Mouse (Mus musculus) embryonic facial prominence, embryonic 10.5 days (tissue): Measurements from ENCODE around the gene Tpcn2. TPM values are rescaled to one million over a fixed set of nuclear protein-coding genes. Genes with fewer than 3 reads are reported as not detected.

Source experiments
- DNase-seq: peaks from one replicate; pipeline ENCODE4 v3.0.0-alpha.2; 2017; ENCODE audit warnings: low spot score
- H3K27ac ChIP-seq: fragments of 300-500 bp; sonication (generic); replicated peaks from 2 replicates; pipeline ENCODE4 v1.5.1; 2016; ENCODE audit warnings: mild to moderate bottlenecking
- H3K27me3 ChIP-seq: fragments of 300-500 bp; sonication (generic); replicated peaks from 2 replicates; pipeline ENCODE4 v1.6.1; 2016; ENCODE audit warnings: low read depth, mild to moderate bottlenecking; ENCODE audit not compliant: poor library complexity, severe bottlenecking
- H3K36me3 ChIP-seq: fragments of 300-500 bp; sonication (generic); replicated peaks from 2 replicates; pipeline ENCODE4 v1.6.1; 2016; ENCODE audit warnings: mild to moderate bottlenecking, moderate library complexity
- H3K4me1 ChIP-seq: fragments of 300-500 bp; sonication (generic); 2 replicates; pipeline ENCODE4 v1.6.1; 2016
- H3K4me3 ChIP-seq: fragments of 300-500 bp; sonication (generic); 2 replicates; pipeline ENCODE4 v1.5.1; 2016; ENCODE audit warnings: mild to moderate bottlenecking, moderate library complexity
- H3K9me3 ChIP-seq: fragments of 300-500 bp; sonication (generic); 2 replicates; pipeline ENCODE4 v1.6.1; 2016; ENCODE audit warnings: mild to moderate bottlenecking
- WGBS: fragments of 180-500 bp; shearing (Covaris S2); methylation state at CpG from one replicate; pipeline ENCODE4 v1.1.7; 2016; 5-methylcytosine and 5-hydroxymethylcytosine counted together
- polyA plus RNA-seq: library from polyadenylated mRNA; unstranded; fragments of >200 nt; fragmentation: Nextera tagmentation; extraction: Ambion mirVana; gene quantifications from 2 replicates; pipeline ENCODE4 v1.2.1, GENCODE M21; 2016

The Tpcn2 gene
- polyA plus RNA-seq, 1 experiment from 2014 or later = 6.5 TPM

GRCm38 (mm10) chr7:145206056-145206610 is 77.7 kb downstream of the Tpcn2 start:
- peak; percentile 91 for DNase-seq
- no peaks in the 10 kb centered on the region for H3K36me3 ChIP-seq
- H3K27me3 ChIP-seq = no peaks in the 10 kb centered on the region
- H3K4me1 ChIP-seq = peaks cover 41% of the 10 kb centered on the region
- H3K9me3 ChIP-seq = peaks cover 7% of the 10 kb centered on the region; the same call in 1 of the 2 replicates
- under 1% methylated on average over 34 of the region's 34 CpGs for WGBS
- H3K4me3 ChIP-seq = peak overlapping the region; percentile 46
- peak overlapping the region; percentile 97 for H3K27ac ChIP-seq

DNA sequence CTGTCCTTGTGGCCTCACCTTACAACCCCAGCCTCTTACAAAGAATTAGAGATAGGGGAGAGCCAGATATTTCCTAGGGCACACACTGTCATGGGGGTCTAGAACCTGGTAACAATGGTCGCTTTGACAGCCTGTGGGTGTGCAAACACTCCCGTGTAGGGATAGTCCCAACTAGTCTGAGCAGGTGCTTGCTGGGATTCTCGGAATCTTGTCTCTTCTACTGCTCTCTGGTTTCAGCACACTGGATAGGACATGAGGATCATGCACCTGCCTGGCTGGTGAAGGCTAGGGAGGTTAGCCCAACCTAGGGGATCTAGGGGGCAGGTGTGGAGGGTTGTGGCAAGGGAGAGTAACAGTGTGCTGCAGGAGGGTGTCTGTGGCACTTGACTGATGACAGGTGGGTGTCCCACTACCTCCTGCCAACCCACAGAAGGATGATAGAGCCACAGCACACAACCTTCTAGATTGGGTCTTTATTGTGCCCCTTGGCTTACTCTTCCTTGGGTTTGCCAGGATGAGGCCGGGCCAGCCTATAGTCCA is 78.4 kb downstream of the Tpcn2 start:
- Histone ChIP-seq H3K9me3 (peaks cover 8% of the 10 kb centered on the region; the same call in 1 of the 2 replicates), H3K4me3 (peak overlapping the region; percentile 46; the same call in 1 of the 2 replicates), H3K27ac (peak overlapping the region; percentile 97), H3K4me1 (peaks cover 34% of the 10 kb centered on the region), H3K36me3 (no peaks in the 10 kb centered on the region), H3K27me3 (no peaks in the 10 kb centered on the region)
- no peak for DNase-seq
- WGBS = 75% methylated on average over 4 of the region's 4 CpGs

- no peak overlapping the region; the same call in 1 of the 2 replicates for H3K27ac ChIP-seq
- H3K36me3 ChIP-seq = no peaks in the 10 kb centered on the region
- peaks cover 8% of the 10 kb centered on the region; the same call in 1 of the 2 replicates for H3K9me3 ChIP-seq
- DNase-seq = no peak
- peaks cover 14% of the 10 kb centered on the region; the same call in 1 of the 2 replicates for H3K27me3 ChIP-seq
- no peak overlapping the region for H3K4me3 ChIP-seq
- H3K4me1 ChIP-seq = peaks cover 26% of the 10 kb centered on the region
- 56% methylated on average over 2 of the region's 2 CpGs for WGBS
Observed at GRCm38 (mm10) chr7:145199711-145200110, 84.1 kb downstream of the Tpcn2 start.

DNA sequence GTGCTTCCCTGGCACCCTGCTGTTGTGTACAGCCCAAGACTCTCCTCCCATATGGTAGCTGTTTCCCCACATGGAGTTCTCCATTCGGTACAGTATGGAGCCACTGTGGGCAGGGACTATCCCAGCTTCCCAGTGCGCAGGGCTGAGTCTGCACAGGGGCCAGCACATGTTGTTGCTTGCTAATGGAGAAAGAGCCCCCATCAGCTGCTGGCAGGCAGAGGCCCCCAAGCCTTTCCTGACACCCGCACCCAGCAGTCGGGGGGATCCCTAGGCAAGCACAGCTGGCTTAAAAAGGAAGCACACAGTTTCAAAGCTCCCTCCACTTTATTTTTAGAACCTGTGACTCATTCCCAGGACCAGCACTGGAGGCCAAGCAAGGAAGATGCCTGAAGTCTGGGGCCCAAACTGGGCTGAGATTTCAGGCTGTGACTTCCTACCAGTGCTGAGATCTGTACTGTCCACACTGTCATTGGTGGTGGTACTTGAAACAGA is 85.5 kb downstream of the Tpcn2 start:
- Histone ChIP-seq H3K4me1 (peaks cover 31% of the 10 kb centered on the region), H3K36me3 (no peaks in the 10 kb centered on the region), H3K27me3 (peaks cover 14% of the 10 kb centered on the region; the same call in 1 of the 2 replicates), H3K9me3 (peaks cover 8% of the 10 kb centered on the region; the same call in 1 of the 2 replicates), H3K4me3 (no peak overlapping the region), H3K27ac (peak overlapping the region; percentile 66)
- DNase-seq = no peak
- 63% methylated on average over 4 of the region's 4 CpGs for WGBS

- WGBS = 57% methylated on average over 3 of the region's 3 CpGs
- H3K9me3 ChIP-seq = peaks cover 8% of the 10 kb centered on the region; the same call in 1 of the 2 replicates
- H3K27ac ChIP-seq = peak overlapping the region; percentile 66
- DNase-seq = no peak
- peaks cover 16% of the 10 kb centered on the region for H3K27me3 ChIP-seq
- no peaks in the 10 kb centered on the region for H3K36me3 ChIP-seq
- no peak overlapping the region for H3K4me3 ChIP-seq
- peaks cover 31% of the 10 kb centered on the region for H3K4me1 ChIP-seq
Observed at GRCm38 (mm10) chr7:145197711-145198110, 86.1 kb downstream of the Tpcn2 start.

- Histone ChIP-seq H3K4me3 (no peak overlapping the region), H3K9me3 (peaks cover 8% of the 10 kb centered on the region; the same call in 1 of the 2 replicates), H3K27ac (peak overlapping the region; percentile 40; the same call in 1 of the 2 replicates), H3K36me3 (no peaks in the 10 kb centered on the region), H3K27me3 (peaks cover 19% of the 10 kb centered on the region), H3K4me1 (peaks cover 31% of the 10 kb centered on the region)
- 91% methylated on average over 3 of the region's 3 CpGs for WGBS
- DNase-seq = no peak
Observed at GRCm38 (mm10) chr7:145197042-145197441, 86.8 kb downstream of the Tpcn2 start.

- no peak overlapping the region for H3K4me3 ChIP-seq
- peaks cover 23% of the 10 kb centered on the region for H3K27me3 ChIP-seq
- H3K9me3 ChIP-seq = peaks cover 3% of the 10 kb centered on the region; the same call in 1 of the 2 replicates
- no peak for DNase-seq
- no peaks in the 10 kb centered on the region for H3K36me3 ChIP-seq
- 78% methylated on average over 6 of the region's 6 CpGs for WGBS
- H3K4me1 ChIP-seq = peaks cover 31% of the 10 kb centered on the region
- no peak overlapping the region for H3K27ac ChIP-seq
Observed at GRCm38 (mm10) chr7:145196340-145196739, 87.5 kb downstream of the Tpcn2 start.

- H3K9me3 ChIP-seq = no peaks in the 10 kb centered on the region
- no peaks in the 10 kb centered on the region for H3K36me3 ChIP-seq
- 66% methylated on average over 5 of the region's 5 CpGs for WGBS
- H3K27ac ChIP-seq = 0 out of 2 replicates have a peak overlapping the region, but pooled peaks have one; percentile 27
- no peak for DNase-seq
- peaks cover 23% of the 10 kb centered on the region for H3K27me3 ChIP-seq
- H3K4me3 ChIP-seq = no peak overlapping the region
- H3K4me1 ChIP-seq = peaks cover 31% of the 10 kb centered on the region
Observed at GRCm38 (mm10) chr7:145195186-145195927, 88.5 kb downstream of the Tpcn2 start.

- Histone ChIP-seq H3K4me3 (no peak overlapping the region), H3K9me3 (no peaks in the 10 kb centered on the region), H3K27me3 (peaks cover 23% of the 10 kb centered on the region), H3K27ac (no peak overlapping the region; the same call in 1 of the 2 replicates), H3K36me3 (no peaks in the 10 kb centered on the region), H3K4me1 (peaks cover 32% of the 10 kb centered on the region)
- 77% methylated on average over 3 of the region's 3 CpGs for WGBS
- no peak for DNase-seq
Observed at GRCm38 (mm10) chr7:145194455-145195161, 89.2 kb downstream of the Tpcn2 start.

GRCm38 (mm10) chr7:145192836-145193235 is 91.0 kb downstream of the Tpcn2 start:
- 82% methylated on average over 6 of the region's 6 CpGs for WGBS
- H3K36me3 ChIP-seq = no peaks in the 10 kb centered on the region

GRCm38 (mm10) chr7:145190520-145190919 is 93.3 kb downstream of the Tpcn2 start:
- DNase-seq = no peak
- H3K4me3 ChIP-seq = no peak overlapping the region
- no peaks in the 10 kb centered on the region for H3K36me3 ChIP-seq
- peaks cover 9% of the 10 kb centered on the region; the same call in 1 of the 2 replicates for H3K27me3 ChIP-seq
- peaks cover 22% of the 10 kb centered on the region for H3K4me1 ChIP-seq
- H3K27ac ChIP-seq = no peak overlapping the region
- H3K9me3 ChIP-seq = no peaks in the 10 kb centered on the region

More at GRCm38 (mm10) chr7:145192836-145193235, 91.0 kb downstream of the Tpcn2 start:
- no peak overlapping the region; the same call in 1 of the 2 replicates for H3K27ac ChIP-seq
- DNase-seq = no peak
- H3K4me1 ChIP-seq = peaks cover 32% of the 10 kb centered on the region
- H3K27me3 ChIP-seq = peaks cover 23% of the 10 kb centered on the region
- no peaks in the 10 kb centered on the region for H3K9me3 ChIP-seq
- H3K4me3 ChIP-seq = no peak overlapping the region

- H3K27ac ChIP-seq = peak overlapping the region; percentile 31; the same call in 1 of the 2 replicates
- peaks cover 11% of the 10 kb centered on the region for H3K4me1 ChIP-seq
- no peaks in the 10 kb centered on the region for H3K9me3 ChIP-seq
- H3K36me3 ChIP-seq = no peaks in the 10 kb centered on the region
- no peak for DNase-seq
- peaks cover 9% of the 10 kb centered on the region for H3K27me3 ChIP-seq
- no peak overlapping the region for H3K4me3 ChIP-seq
- 56% methylated on average over 8 of the region's 8 CpGs for WGBS
Observed at GRCm38 (mm10) chr7:145189342-145189741, 94.5 kb downstream of the Tpcn2 start.
